Mouse (Mus musculus) midbrain, embryonic 10.5 days (tissue): ENCODE data around the gene Eps8l2. TPM values are rescaled to one million over a fixed set of nuclear protein-coding genes. Genes with fewer than 3 reads are reported as not detected.
A peak's percentile ranks its signal among the peaks of the same experiment; 100 is the strongest.

Source experiments
- DNase-seq: peaks from one replicate; pipeline ENCODE4 v3.0.0-alpha.2; 2017; ENCODE audit warnings: low spot score
- H3K27ac ChIP-seq: fragments of 300-500 bp; sonication (generic); replicated peaks from 2 replicates; pipeline ENCODE4 v1.5.1; 2016; ENCODE audit warnings: mild to moderate bottlenecking
- H3K27me3 ChIP-seq: fragments of 300-500 bp; sonication (generic); 2 replicates; pipeline ENCODE4 v1.6.1; 2016; ENCODE audit warnings: low read depth, mild to moderate bottlenecking; ENCODE audit not compliant: poor library complexity, severe bottlenecking
- H3K36me3 ChIP-seq: fragments of 300-500 bp; sonication (generic); 2 replicates; pipeline ENCODE4 v1.6.1; 2016; ENCODE audit warnings: mild to moderate bottlenecking, moderate library complexity
- H3K4me1 ChIP-seq: fragments of 300-500 bp; sonication (generic); 2 replicates; pipeline ENCODE4 v1.6.1; 2016
- H3K4me3 ChIP-seq: fragments of 300-500 bp; sonication (generic); 2 replicates; pipeline ENCODE4 v1.5.1; 2016; ENCODE audit warnings: mild to moderate bottlenecking, moderate library complexity
- H3K9me3 ChIP-seq: fragments of 300-500 bp; sonication (generic); replicated peaks from 2 replicates; pipeline ENCODE4 v1.6.1; 2016; ENCODE audit warnings: mild to moderate bottlenecking
- WGBS: fragments of 180-500 bp; shearing (Covaris S2); methylation state at CpG from one replicate; pipeline ENCODE4 v1.1.7; 2016; 5-methylcytosine and 5-hydroxymethylcytosine counted together
- polyA plus RNA-seq: library from polyadenylated mRNA; unstranded; fragments of >200 nt; fragmentation: Nextera tagmentation; extraction: Ambion mirVana; gene quantifications from 2 replicates; pipeline ENCODE4 v1.2.1, GENCODE M21; 2016

The Eps8l2 gene
- polyA plus RNA-seq, 1 experiment from 2014 or later, result 3.8 TPM

- no peak for DNase-seq
Observed at GRCm38 (mm10) chr7:141337716-141338416, 814 bp upstream of the Eps8l2 start.

GRCm38 (mm10) chr7:141339215-141339920 lies 688 bp downstream of the Eps8l2 start:
- Histone ChIP-seq H3K9me3 (no peaks in the 10 kb centered on the region), H3K27ac (no peak overlapping the region; the same call in 1 of the 2 replicates), H3K27me3 (peaks cover 33% of the 10 kb centered on the region), H3K36me3 (peaks cover 19% of the 10 kb centered on the region), H3K4me3 (peak overlapping the region; percentile 37), H3K4me1 (peaks cover 22% of the 10 kb centered on the region)
- 49% methylated on average over 20 of the region's 20 CpGs for WGBS
- no peak for DNase-seq

More at GRCm38 (mm10) chr7:141337716-141338416, 814 bp upstream of the Eps8l2 start:
- peaks cover 22% of the 10 kb centered on the region for H3K4me1 ChIP-seq
- H3K27ac ChIP-seq, result no peak overlapping the region
- no peak overlapping the region for H3K4me3 ChIP-seq
- 79% methylated on average over 3 of the region's 3 CpGs for WGBS
- peaks cover 32% of the 10 kb centered on the region for H3K36me3 ChIP-seq
- peaks cover 33% of the 10 kb centered on the region for H3K27me3 ChIP-seq
- no peaks in the 10 kb centered on the region for H3K9me3 ChIP-seq

- H3K36me3 ChIP-seq, result peaks cover 12% of the 10 kb centered on the region
- DNase-seq, result no peak
- no peaks in the 10 kb centered on the region for H3K9me3 ChIP-seq
- no peak overlapping the region for H3K27ac ChIP-seq
- H3K4me3 ChIP-seq, result no peak overlapping the region
- H3K4me1 ChIP-seq, result peaks cover 22% of the 10 kb centered on the region
- WGBS, result 86% methylated on average over 7 of the region's 7 CpGs
- H3K27me3 ChIP-seq, result peaks cover 33% of the 10 kb centered on the region
Observed at GRCm38 (mm10) chr7:141340023-141340422, 1.3 kb downstream of the Eps8l2 start.

- H3K9me3 ChIP-seq, result no peaks in the 10 kb centered on the region
- peaks cover 22% of the 10 kb centered on the region for H3K4me1 ChIP-seq
- peaks cover 8% of the 10 kb centered on the region for H3K36me3 ChIP-seq
- H3K27ac ChIP-seq, result no peak overlapping the region
- no peak for DNase-seq
- H3K4me3 ChIP-seq, result no peak overlapping the region
- H3K27me3 ChIP-seq, result peaks cover 33% of the 10 kb centered on the region
- WGBS, result 81% methylated on average over 6 of the region's 6 CpGs
Observed at GRCm38 (mm10) chr7:141340476-141340875, 1.8 kb downstream of the Eps8l2 start.

GRCm38 (mm10) chr7:141341689-141342226 lies 3.1 kb downstream of the Eps8l2 start:
- Histone ChIP-seq H3K36me3 (no peaks in the 10 kb centered on the region), H3K4me3 (no peak overlapping the region), H3K9me3 (no peaks in the 10 kb centered on the region), H3K27me3 (peaks cover 33% of the 10 kb centered on the region), H3K4me1 (peaks cover 22% of the 10 kb centered on the region), H3K27ac (no peak overlapping the region)
- DNase-seq, result no peak
- 78% methylated on average over 10 of the region's 10 CpGs for WGBS

GRCm38 (mm10) chr7:141343230-141343629 lies 4.5 kb downstream of the Eps8l2 start:
- DNase-seq, result no peak
- Histone ChIP-seq H3K4me1 (peaks cover 13% of the 10 kb centered on the region), H3K4me3 (no peak overlapping the region), H3K27ac (no peak overlapping the region), H3K9me3 (no peaks in the 10 kb centered on the region), H3K36me3 (no peaks in the 10 kb centered on the region), H3K27me3 (peaks cover 24% of the 10 kb centered on the region)
- WGBS, result 67% methylated on average over 2 of the region's 2 CpGs

- DNase-seq, result no peak
- Histone ChIP-seq H3K36me3 (no peaks in the 10 kb centered on the region), H3K27me3 (peaks cover 20% of the 10 kb centered on the region), H3K9me3 (no peaks in the 10 kb centered on the region), H3K4me1 (peaks cover 8% of the 10 kb centered on the region), H3K4me3 (no peak overlapping the region), H3K27ac (no peak overlapping the region)
- WGBS, result 78% methylated on average over 7 of the region's 7 CpGs
Observed at GRCm38 (mm10) chr7:141343696-141344095, 5.0 kb downstream of the Eps8l2 start.

GRCm38 (mm10) chr7:141344787-141345186 lies 6.1 kb downstream of the Eps8l2 start:
- no peak for DNase-seq
- no peaks in the 10 kb centered on the region for H3K36me3 ChIP-seq
- H3K27me3 ChIP-seq, result peaks cover 9% of the 10 kb centered on the region
- no peaks in the 10 kb centered on the region for H3K9me3 ChIP-seq
- no peak overlapping the region for H3K4me3 ChIP-seq
- 90% methylated on average over 5 of the region's 5 CpGs for WGBS
- no peaks in the 10 kb centered on the region; the same call in 1 of the 2 replicates for H3K4me1 ChIP-seq
- no peak overlapping the region for H3K27ac ChIP-seq

- Histone ChIP-seq H3K27ac (no peak overlapping the region), H3K4me1 (peaks cover 3% of the 10 kb centered on the region; the same call in 1 of the 2 replicates), H3K4me3 (no peak overlapping the region), H3K9me3 (no peaks in the 10 kb centered on the region), H3K27me3 (no peaks in the 10 kb centered on the region), H3K36me3 (no peaks in the 10 kb centered on the region)
- WGBS, result 77% methylated on average over 6 of the region's 6 CpGs
- no peak for DNase-seq
Observed at GRCm38 (mm10) chr7:141351061-141351460, 12.4 kb downstream of the Eps8l2 start.

- no peak for DNase-seq
- H3K4me3 ChIP-seq, result no peak overlapping the region
- peaks cover 6% of the 10 kb centered on the region; the same call in 1 of the 2 replicates for H3K27me3 ChIP-seq
- WGBS, result 77% methylated on average over 8 of the region's 8 CpGs
- H3K9me3 ChIP-seq, result no peaks in the 10 kb centered on the region
- H3K4me1 ChIP-seq, result peaks cover 6% of the 10 kb centered on the region; the same call in 1 of the 2 replicates
- H3K36me3 ChIP-seq, result no peaks in the 10 kb centered on the region
- H3K27ac ChIP-seq, result no peak overlapping the region
Observed at GRCm38 (mm10) chr7:141355051-141355450, 16.4 kb downstream of the Eps8l2 start.

GRCm38 (mm10) chr7:141355626-141356326 lies 17.1 kb downstream of the Eps8l2 start:
- Histone ChIP-seq H3K27me3 (peaks cover 12% of the 10 kb centered on the region), H3K36me3 (no peaks in the 10 kb centered on the region), H3K27ac (no peak overlapping the region), H3K4me1 (peaks cover 6% of the 10 kb centered on the region; the same call in 1 of the 2 replicates), H3K4me3 (no peak overlapping the region), H3K9me3 (no peaks in the 10 kb centered on the region)
- 56% methylated on average over 12 of the region's 12 CpGs for WGBS
- DNase-seq, result no peak

GRCm38 (mm10) chr7:141356971-141357370 lies 18.3 kb downstream of the Eps8l2 start:
- no peak overlapping the region for H3K4me3 ChIP-seq
- no peaks in the 10 kb centered on the region for H3K9me3 ChIP-seq
- WGBS, result 82% methylated on average over 14 of the region's 14 CpGs
- no peaks in the 10 kb centered on the region for H3K36me3 ChIP-seq
- peaks cover 24% of the 10 kb centered on the region for H3K27me3 ChIP-seq
- no peak for DNase-seq
- peaks cover 13% of the 10 kb centered on the region for H3K4me1 ChIP-seq
- H3K27ac ChIP-seq, result no peak overlapping the region
